Mouse (Mus musculus) brain, adult 2 months (tissue): ENCODE measurements around the gene Gm17455.
A peak's percentile ranks its signal among the peaks of the same experiment; 100 is the strongest.

Experiments
- DNase-seq: peaks from one replicate; pipeline ENCODE4 v3.0.0; 2011; ENCODE audit warnings: low read depth, low spot score

The Gm17455 gene

DNA sequence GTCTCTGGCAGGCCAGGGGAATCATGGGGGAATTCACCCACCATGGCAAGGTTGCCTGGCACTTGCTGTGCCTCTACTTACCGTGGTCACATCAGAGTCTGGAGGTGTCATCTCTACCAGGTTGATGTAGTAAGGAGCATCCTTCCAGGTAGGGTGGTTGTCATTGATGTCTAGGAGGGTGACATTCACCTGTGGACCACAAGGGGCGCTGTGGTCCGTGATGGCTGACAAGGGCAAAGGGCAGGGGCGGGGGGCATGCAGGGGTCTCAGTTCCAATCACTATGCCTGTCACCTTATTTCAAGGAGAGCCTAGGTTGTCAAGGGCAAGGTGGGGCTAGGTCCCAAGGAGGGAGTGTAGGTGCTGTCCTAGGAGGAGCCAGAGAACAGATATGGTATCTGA, 20.1 kb downstream of the Gm17455 start:
- no peak for DNase-seq

DNA sequence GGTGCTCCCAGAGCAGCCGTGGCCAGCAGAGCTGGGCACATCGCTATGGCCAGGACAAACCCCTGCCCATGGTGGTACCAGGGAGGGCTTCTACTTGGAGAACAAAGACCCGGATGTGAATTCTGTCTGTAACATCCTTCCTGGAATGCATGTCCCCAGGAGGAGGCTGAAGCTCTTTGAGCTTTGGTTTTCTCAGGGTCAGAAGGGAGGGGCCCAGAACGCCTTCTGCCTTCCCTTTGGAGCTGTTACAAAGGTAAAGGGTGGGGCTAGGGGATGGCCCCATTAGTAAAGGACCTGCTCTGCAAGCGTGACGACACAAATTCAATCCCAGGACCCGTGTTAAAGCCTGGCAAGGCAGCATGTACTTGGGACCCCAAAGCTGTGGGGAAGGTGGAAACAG, 23.2 kb downstream of the Gm17455 start:
- no peak for DNase-seq

- no peak for DNase-seq
These were observed 30.5 kb downstream of the Gm17455 start for GRCm38 (mm10) chr10:60430001-60430400.

- no peak for DNase-seq
These were observed 31.1 kb downstream of the Gm17455 start for GRCm38 (mm10) chr10:60430591-60430990.

DNA sequence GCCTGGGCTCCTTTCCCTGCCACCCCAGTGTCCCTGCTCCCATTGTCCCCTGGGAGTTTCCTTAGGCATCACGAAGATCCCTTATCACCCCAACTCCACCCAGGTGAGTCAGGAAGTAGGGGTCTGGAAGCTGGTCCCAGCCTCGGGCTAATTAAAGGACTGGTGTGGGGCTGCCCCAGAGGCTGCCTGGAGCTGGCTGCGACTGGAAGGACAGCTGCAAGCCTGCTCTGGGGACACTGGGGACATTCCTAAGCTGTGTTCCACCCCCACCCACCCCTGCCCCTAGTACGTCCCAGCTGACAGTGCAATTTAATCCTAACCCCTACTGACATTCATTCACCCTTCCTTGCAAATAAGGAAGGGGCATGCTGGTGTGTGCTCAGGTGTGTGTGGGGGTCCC, 33.2 kb downstream of the Gm17455 start:
- DNase-seq, result no peak

GRCm38 (mm10) chr10:60442321-60442720, 42.8 kb downstream of the Gm17455 start:
- DNase-seq, result no peak

DNA sequence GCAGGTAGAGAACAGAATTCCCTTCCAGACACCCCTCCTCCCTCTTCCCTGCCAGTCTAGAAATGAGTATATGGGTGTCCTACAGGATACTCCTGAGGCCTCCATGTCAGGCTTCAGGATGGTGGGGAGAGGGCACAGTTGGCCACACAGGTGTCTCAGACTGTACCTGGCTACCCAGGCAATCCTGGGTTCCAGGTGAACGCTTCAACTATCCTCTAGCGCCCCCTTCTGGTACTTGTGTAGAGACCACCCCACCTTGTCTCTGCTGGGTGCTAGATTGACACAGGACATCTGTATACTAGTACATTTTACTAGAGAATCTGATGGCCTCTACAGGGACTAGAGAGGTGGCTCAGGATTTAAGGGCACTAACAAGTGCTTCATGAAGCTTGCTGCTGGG, 43.6 kb downstream of the Gm17455 start:
- DNase-seq, result peak; percentile 3

GRCm38 (mm10) chr10:60445031-60445593, 45.6 kb downstream of the Gm17455 start:
- DNase-seq, result no peak

GRCm38 (mm10) chr10:60447186-60447585, 47.7 kb downstream of the Gm17455 start:
- DNase-seq, result peak; percentile 18
